ENCODE assay signal across 14 mouse cellular contexts in the genomic region with DNA sequence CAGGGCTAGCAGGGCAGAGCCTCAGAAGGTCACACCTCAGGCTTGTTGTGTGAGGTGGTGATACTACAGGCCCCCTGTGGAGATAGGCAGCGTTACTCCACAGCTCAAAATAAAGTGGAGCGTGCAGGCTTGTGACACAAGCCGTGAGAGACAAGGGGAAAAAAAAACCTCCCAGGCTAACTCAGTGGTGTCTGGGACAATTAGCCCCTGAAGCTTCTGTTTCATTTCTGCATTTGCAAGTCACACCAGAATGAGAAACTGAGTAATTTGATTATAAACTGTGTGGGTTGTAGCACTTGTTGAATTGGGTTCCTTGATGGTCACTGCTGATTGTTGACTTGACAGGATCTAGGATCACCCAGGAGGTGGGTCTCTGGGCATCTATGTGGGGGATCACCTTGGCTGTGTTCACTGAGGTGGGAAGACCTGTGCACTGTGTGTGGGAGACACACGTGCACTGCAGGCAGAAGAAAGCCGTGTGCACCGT. TPM values are rescaled to one million over a fixed set of nuclear protein-coding genes. Genes with fewer than 3 reads are reported as not detected.
A peak's percentile ranks its signal among the peaks of the same experiment; 100 is the strongest.
DNase-seq lines count a peak whose midpoint lies in the region; ATAC-seq and TF ChIP-seq lines count a peak whose summit lies in the region.
"Had no signal": no experiment of that assay in that cellular context is flagged by ENCODE, and none has a peak within 500 bp of the region (broad histone marks: within the 10 kb centered on the region; RNA-seq: fewer than 3 reads in every experiment).

No protein-coding gene starts in this region.

- H3K4me3 ChIP-seq in liver, adult 2 months (ENCODE audit: insufficient read depth, low read depth, low read length), result no peak overlapping the region
- H3K4me3 ChIP-seq in liver, embryonic 11.5 days (ENCODE audit: low read depth, low read length), result no peak overlapping the region
- no peak overlapping the region for H3K4me3 ChIP-seq in intestine, embryonic 14.5 days (ENCODE audit: low read depth, low read length)
- H3K4me3 ChIP-seq in forebrain, embryonic 13.5 days, result no peak overlapping the region
- no peak overlapping the region for H3K4me3 ChIP-seq in layer of hippocampus, adult 2 months
- H3K4me3 ChIP-seq: embryonic facial prominence, embryonic 15.5 days; hindbrain, embryonic 12.5 days; limb, embryonic 12.5 days had no signal

- DNase-seq in liver, adult 2 months (ENCODE audit: extremely low read depth, low read depth, low spot score), result no peak
- DNase-seq in liver, embryonic 11.5 days (ENCODE audit: low spot score), result no peak
- peak; percentile 38 for DNase-seq in R1 (ENCODE audit: low read depth, low spot score)
- DNase-seq in intestine, embryonic 14.5 days (ENCODE audit: low spot score), result no peak
- DNase-seq in retina, embryonic 14.5 days (ENCODE audit: low spot score), result peak; percentile 23
- no peak for DNase-seq in layer of hippocampus, adult 2 months (ENCODE audit: low spot score in 2 of 2)
- DNase-seq in thymus, postnatal 14 days, result no peak
- DNase-seq: cerebellum, postnatal 10 days; layer of hippocampus, adult 9-11 months; thymus, postnatal 25 days had no signal

- 56% methylated on average over 6 of the region's 6 CpGs for WGBS in liver, adult 2 months
- 60% methylated on average over 6 of the region's 6 CpGs for WGBS in liver, embryonic 11.5 days
- WGBS in intestine, embryonic 14.5 days, result 49% methylated on average over 6 of the region's 6 CpGs
- WGBS in forebrain, embryonic 13.5 days, result 56% methylated on average over 6 of the region's 6 CpGs

- H3K79me2 ChIP-seq in liver, adult 2 months (ENCODE audit: control insufficient read depth, insufficient read depth, low read length), result peaks cover 26% of the 10 kb centered on the region; the same call in 1 of the 2 replicates

- no peak overlapping the region for H3K9ac ChIP-seq in liver, adult 2 months (ENCODE audit: low read depth, low read length)
- H3K9ac ChIP-seq in liver, embryonic 11.5 days (ENCODE audit: low read depth, low read length), result no peak overlapping the region
- no peak overlapping the region for H3K9ac ChIP-seq in intestine, embryonic 14.5 days (ENCODE audit: low read length)
- H3K9ac ChIP-seq in forebrain, embryonic 13.5 days, result no peak overlapping the region
- H3K9ac ChIP-seq: embryonic facial prominence, embryonic 15.5 days; hindbrain, embryonic 12.5 days; limb, embryonic 12.5 days had no signal

- TF ChIP-seq POLR2A in liver, adult 2 months (IDR thresholded peaks at IDR 0.05; ENCODE audit: extremely low read depth, insufficient read depth, low read length), result no peak

- peak overlapping the region; percentile 78; the same call in 1 of the 2 replicates for H3K27ac ChIP-seq in liver, adult 2 months (replicated peaks; ENCODE audit: insufficient read depth, low read depth, low read length)
- H3K27ac ChIP-seq in liver, embryonic 11.5 days (ENCODE audit: low read depth, low read length), result no peak overlapping the region
- H3K27ac ChIP-seq in intestine, embryonic 14.5 days (ENCODE audit: low read depth), result peak overlapping the region; percentile 44
- no peak overlapping the region for H3K27ac ChIP-seq in forebrain, embryonic 13.5 days
- H3K27ac ChIP-seq in layer of hippocampus, adult 2 months, result no peak overlapping the region
- H3K27ac ChIP-seq: embryonic facial prominence, embryonic 15.5 days; hindbrain, embryonic 12.5 days had no signal

- H3K27me3 ChIP-seq in liver, adult 2 months (ENCODE audit: control insufficient read depth, insufficient read depth, low read length), result no peaks in the 10 kb centered on the region
- no peaks in the 10 kb centered on the region for H3K27me3 ChIP-seq in liver, embryonic 11.5 days (replicated peaks; ENCODE audit: control insufficient read depth, insufficient read depth, low read length)
- no peaks in the 10 kb centered on the region for H3K27me3 ChIP-seq in intestine, embryonic 14.5 days (replicated peaks; ENCODE audit: control insufficient read depth, insufficient read depth, low read length)
- H3K27me3 ChIP-seq in forebrain, embryonic 13.5 days, result no peaks in the 10 kb centered on the region
- H3K27me3 ChIP-seq: embryonic facial prominence, embryonic 15.5 days; hindbrain, embryonic 12.5 days; limb, embryonic 12.5 days had no signal

- no peak for ATAC-seq in liver, embryonic 11.5 days (replicated peaks; ENCODE audit: low FRiP score)
- no peak for ATAC-seq in intestine, embryonic 14.5 days (replicated peaks; ENCODE audit: low FRiP score, low TSS enrichment, low read depth)
- no peak for ATAC-seq in forebrain, embryonic 13.5 days

- no peak for TF ChIP-seq CTCF in liver, adult 2 months (IDR thresholded peaks at IDR 0.05; ENCODE audit: low read depth, low read length)
- no peak for TF ChIP-seq CTCF in layer of hippocampus, adult 2 months (conservative IDR thresholded peaks at IDR 0.05)

- peaks cover 35% of the 10 kb centered on the region for H3K4me1 ChIP-seq in liver, adult 2 months (ENCODE audit: control insufficient read depth, insufficient read depth, low read length)
- H3K4me1 ChIP-seq in liver, embryonic 11.5 days (replicated peaks; ENCODE audit: control insufficient read depth, insufficient read depth, low read length), result peaks cover 11% of the 10 kb centered on the region
- H3K4me1 ChIP-seq in intestine, embryonic 14.5 days (replicated peaks; ENCODE audit: control insufficient read depth, insufficient read depth, low read length), result peaks cover 5% of the 10 kb centered on the region; the same call in 1 of the 2 replicates
- H3K4me1 ChIP-seq in forebrain, embryonic 13.5 days, result no peaks in the 10 kb centered on the region
- H3K4me1 ChIP-seq: embryonic facial prominence, embryonic 15.5 days had no signal

- no peaks in the 10 kb centered on the region for H3K9me3 ChIP-seq in liver, embryonic 11.5 days (ENCODE audit: control insufficient read depth, low read length)
- no peaks in the 10 kb centered on the region for H3K9me3 ChIP-seq in intestine, embryonic 14.5 days (ENCODE audit: control insufficient read depth, low read length)
- H3K9me3 ChIP-seq in forebrain, embryonic 13.5 days (replicated peaks), result no peaks in the 10 kb centered on the region
- H3K9me3 ChIP-seq: embryonic facial prominence, embryonic 15.5 days; hindbrain, embryonic 12.5 days; limb, embryonic 12.5 days had no signal

- no peak overlapping the region for H3K4me2 ChIP-seq in liver, embryonic 11.5 days
- no peak overlapping the region for H3K4me2 ChIP-seq in intestine, embryonic 14.5 days (ENCODE audit: low read length)
- H3K4me2 ChIP-seq in forebrain, embryonic 13.5 days, result no peak overlapping the region
- H3K4me2 ChIP-seq: embryonic facial prominence, embryonic 15.5 days; hindbrain, embryonic 12.5 days; limb, embryonic 12.5 days had no signal

- H3K36me3 ChIP-seq in liver, adult 2 months (ENCODE audit: control insufficient read depth, insufficient read depth, low read length), result no peaks in the 10 kb centered on the region; the same call in 1 of the 2 replicates
- H3K36me3 ChIP-seq in liver, embryonic 11.5 days (ENCODE audit: control insufficient read depth, insufficient read depth, low read length), result peaks cover 13% of the 10 kb centered on the region; the same call in 1 of the 2 replicates
- H3K36me3 ChIP-seq in intestine, embryonic 14.5 days (ENCODE audit: control insufficient read depth, insufficient read depth, low read length), result no peaks in the 10 kb centered on the region
- no peaks in the 10 kb centered on the region for H3K36me3 ChIP-seq in forebrain, embryonic 13.5 days (ENCODE audit: poor library complexity, severe bottlenecking)
- H3K36me3 ChIP-seq: embryonic facial prominence, embryonic 15.5 days; hindbrain, embryonic 12.5 days; limb, embryonic 12.5 days had no signal

RNA-seq across cellular contexts. Expression of a gene that starts 39.9 kb away (rescaled TPM):
- 23.0 and 27.9 TPM in 2 replicates for total RNA-seq in liver, adult 2 months (2014; rRNA removed)
- polyA plus RNA-seq in liver, adult 2 months (2012; rRNA removed), result 14.7 and 16.2 TPM in 2 replicates
- polyA plus RNA-seq in liver, embryonic 11.5 days (2014; fragmentation: Nextera tagmentation; extraction: Ambion mirVana), result 69.3 and 73.6 TPM in 2 replicates
- 32.7 and 37.7 TPM in 2 replicates for polyA plus RNA-seq in intestine, embryonic 14.5 days (2014; fragmentation: Nextera tagmentation; extraction: Ambion mirVana)
- 29.8 and 30.7 TPM in 2 replicates for polyA plus RNA-seq in forebrain, embryonic 13.5 days (2015; fragmentation: Nextera tagmentation; extraction: Ambion mirVana)
- 10 to 100 TPM; 57.0 to 60.8 TPM for total RNA-seq in layer of hippocampus, adult 2 months (2021)

RNA-seq across cellular contexts. Expression of a gene that starts 43.9 kb away (rescaled TPM):
- total RNA-seq in liver, adult 2 months (2014; rRNA removed), result 59.9 and 61.4 TPM in 2 replicates
- 77.1 and 82.8 TPM in 2 replicates for polyA plus RNA-seq in liver, adult 2 months (2012; rRNA removed)
- polyA plus RNA-seq in liver, embryonic 11.5 days (2014; fragmentation: Nextera tagmentation; extraction: Ambion mirVana), result 37.8 and 41.9 TPM in 2 replicates
- 42.0 and 44.1 TPM in 2 replicates for polyA plus RNA-seq in intestine, embryonic 14.5 days (2014; fragmentation: Nextera tagmentation; extraction: Ambion mirVana)
- 79.0 and 83.5 TPM in 2 replicates for polyA plus RNA-seq in forebrain, embryonic 13.5 days (2015; fragmentation: Nextera tagmentation; extraction: Ambion mirVana)
- total RNA-seq in layer of hippocampus, adult 2 months (2021), result 100 to 1,000 TPM; 112 to 130 TPM

Comparison
In these comparisons a context has a peak if more than half of its experiments do, and no peak if none do; other contexts are left out.
1. H3K27ac ChIP-seq: peak in liver, adult 2 months (single experiment) and intestine, embryonic 14.5 days (single experiment); none in liver, embryonic 11.5 days (single experiment), forebrain, embryonic 13.5 days (single experiment) and layer of hippocampus, adult 2 months (single experiment).
2. DNase-seq: peak in R1 (single experiment) and retina, embryonic 14.5 days (single experiment); none in liver, adult 2 months (single experiment), liver, embryonic 11.5 days (single experiment), intestine, embryonic 14.5 days (single experiment), layer of hippocampus, adult 2 months (0 of 2) and thymus, postnatal 14 days (single experiment).